Mouse (Mus musculus) kidney, adult 2 months (tissue): ENCODE data around the gene Fdxr.

ENCODE experiments used
- CTCF ChIP-seq: fragments of 200-500 bp; conservative IDR thresholded peaks from 2 replicates; pipeline ENCODE4 v1.5.1; 2011; ENCODE audit warnings: low read depth, mild to moderate bottlenecking, control low read depth, low read length, moderate library complexity, mixed read lengths; ENCODE audit not compliant: insufficient read depth, insufficient read length
- POLR2A ChIP-seq: fragments of 200-500 bp; IDR thresholded peaks from one replicate; pipeline ENCODE4 v1.6.1; 2011; ENCODE audit warnings: low read depth, low read length, control low read depth

- TF ChIP-seq CTCF (no peak), POLR2A (no peak)
Observed at GRCm38 (mm10) chr11:115285282-115285681, 8.4 kb upstream of the Fdxr start.
